Mouse (Mus musculus) lung, postnatal 0 days (tissue): Measurements from ENCODE around the gene Zmynd8. TPM values are rescaled to one million over a fixed set of nuclear protein-coding genes. Genes with fewer than 3 reads are reported as not detected.

Source experiments
- ATAC-seq: fragments of 200-750 bp; cut with Nextera tagmentation; 2 replicates; pipeline ENCODE4 v1.8.0; 2017; ENCODE audit warnings: moderate library complexity
- DNase-seq: peaks from one replicate; pipeline ENCODE4 v3.0.0-alpha.2; 2016; ENCODE audit warnings: low spot score
- H3K27ac ChIP-seq: fragments of 300-500 bp; sonication (generic); 2 replicates; pipeline ENCODE4 v1.5.1; 2014; ENCODE audit warnings: antibody characterized with exemption, mild to moderate bottlenecking, low read length, mixed read lengths
- H3K27me3 ChIP-seq: fragments of 300-500 bp; sonication (generic); replicated peaks from 2 replicates; pipeline ENCODE4 v1.6.1; 2014; ENCODE audit warnings: low read length, mixed read lengths; ENCODE audit not compliant: insufficient read depth
- H3K36me3 ChIP-seq: fragments of 300-500 bp; sonication (generic); 2 replicates; pipeline ENCODE4 v1.6.1; 2014; ENCODE audit warnings: low read length, mixed read lengths; ENCODE audit not compliant: insufficient read depth
- H3K4me1 ChIP-seq: fragments of 300-500 bp; sonication (generic); 2 replicates; pipeline ENCODE4 v1.6.1; 2014; ENCODE audit warnings: antibody characterized with exemption, low read depth, low read length, mixed read lengths; ENCODE audit not compliant: insufficient read depth
- H3K4me2 ChIP-seq: fragments of 300-500 bp; sonication (generic); replicated peaks from 2 replicates; pipeline ENCODE4 v1.6.1; 2014; ENCODE audit warnings: low read depth, mild to moderate bottlenecking, low read length, moderate library complexity, mixed read lengths
- H3K4me3 ChIP-seq: fragments of 300-500 bp; sonication (generic); 2 replicates; pipeline ENCODE4 v1.5.1; 2014; ENCODE audit warnings: low read depth, low read length
- H3K9ac ChIP-seq: fragments of 300-500 bp; sonication (generic); replicated peaks from 2 replicates; pipeline ENCODE4 v1.6.1; 2014; ENCODE audit warnings: low read depth, mild to moderate bottlenecking
- H3K9me3 ChIP-seq: fragments of 300-500 bp; sonication (generic); 2 replicates; pipeline ENCODE4 v1.6.1; 2016; ENCODE audit warnings: low read length, mixed read lengths
- CTCF ChIP-seq: IDR thresholded peaks from 2 replicates; pipeline ENCODE4 v1.5.1; 2016; ENCODE audit warnings: antibody characterized with exemption, mild to moderate bottlenecking
- EP300 ChIP-seq: IDR thresholded peaks from 2 replicates; pipeline ENCODE4 v1.6.1; 2016; ENCODE audit warnings: antibody characterized with exemption, mild to moderate bottlenecking, control low read depth
- WGBS: fragments of 180-500 bp; shearing (Covaris S2); extraction: QIAGEN DNeasy Blood & Tissue Kit; methylation state at CpG from one replicate; pipeline ENCODE4 v1.1.7; 2014; 5-methylcytosine and 5-hydroxymethylcytosine counted together
- polyA plus RNA-seq: library from polyadenylated mRNA; unstranded; fragments of >200 nt; fragmentation: Nextera tagmentation; extraction: Ambion mirVana; gene quantifications from 2 replicates; pipeline ENCODE4 v1.2.1, GENCODE M21; 2015

The Zmynd8 gene
- polyA plus RNA-seq, 1 experiment from 2014 or later: 32.1 TPM

DNA sequence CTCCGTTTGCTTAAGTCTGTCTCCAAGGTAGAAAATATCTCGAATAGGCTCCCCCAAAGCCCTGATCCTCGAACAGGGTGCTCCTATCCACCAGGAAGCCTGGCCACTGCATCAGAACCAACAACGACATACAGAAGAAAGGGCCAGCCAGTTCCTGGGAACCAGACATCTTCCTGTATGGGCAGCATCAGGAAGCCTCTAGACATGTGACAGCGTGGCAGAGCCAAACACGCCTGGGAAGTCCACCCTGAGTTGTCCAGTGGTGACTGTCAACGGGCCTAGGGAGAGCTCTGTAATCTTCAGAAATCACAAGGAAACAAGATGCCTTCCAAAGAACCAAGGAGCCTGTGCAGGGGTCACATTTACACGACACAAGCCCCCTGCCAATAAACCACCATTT is 52.0 kb downstream of the Zmynd8 start:
- peak overlapping the region; percentile 20; the same call in 1 of the 2 replicates for H3K27ac ChIP-seq
- H3K4me3 ChIP-seq: no peak overlapping the region
- H3K9ac ChIP-seq: no peak overlapping the region
- no peaks in the 10 kb centered on the region for H3K27me3 ChIP-seq
- TF ChIP-seq EP300: no peak
- TF ChIP-seq CTCF: no peak
- H3K36me3 ChIP-seq: peaks cover 12% of the 10 kb centered on the region
- H3K4me2 ChIP-seq: no peak overlapping the region
- DNase-seq: no peak
- 0 out of 2 replicates have a peak, but pooled peaks cover 4% of the 10 kb centered on the region for H3K4me1 ChIP-seq
- no peaks in the 10 kb centered on the region for H3K9me3 ChIP-seq
- ATAC-seq: peak; percentile 57
- WGBS: 67% methylated on average over 8 of the region's 8 CpGs

GRCm38 (mm10) chr2:165845490-165845889 is 53.3 kb downstream of the Zmynd8 start:
- DNase-seq (no peak), ATAC-seq (no peak)
- Histone ChIP-seq H3K4me1 (0 out of 2 replicates have a peak, but pooled peaks cover 4% of the 10 kb centered on the region), H3K27ac (no peak overlapping the region), H3K9ac (no peak overlapping the region), H3K9me3 (no peaks in the 10 kb centered on the region), H3K4me2 (no peak overlapping the region), H3K36me3 (peaks cover 16% of the 10 kb centered on the region), H3K27me3 (no peaks in the 10 kb centered on the region), H3K4me3 (no peak overlapping the region)
- 83% methylated on average over 22 of the region's 22 CpGs for WGBS
- TF ChIP-seq EP300: no peak
- TF ChIP-seq CTCF: no peak

GRCm38 (mm10) chr2:165843350-165843749 is 55.5 kb downstream of the Zmynd8 start:
- H3K27me3 ChIP-seq: no peaks in the 10 kb centered on the region
- H3K4me2 ChIP-seq: no peak overlapping the region
- no peaks in the 10 kb centered on the region for H3K9me3 ChIP-seq
- DNase-seq (peak; percentile 46), ATAC-seq (peak; percentile 58)
- TF ChIP-seq CTCF (no peak), EP300 (peak; percentile 64)
- no peak overlapping the region for H3K9ac ChIP-seq
- H3K36me3 ChIP-seq: peaks cover 22% of the 10 kb centered on the region
- no peak overlapping the region for H3K4me3 ChIP-seq
- H3K4me1 ChIP-seq: no peaks in the 10 kb centered on the region
- H3K27ac ChIP-seq: peak overlapping the region; percentile 57; the same call in 1 of the 2 replicates
- WGBS: 72% methylated on average over 6 of the region's 6 CpGs

DNA sequence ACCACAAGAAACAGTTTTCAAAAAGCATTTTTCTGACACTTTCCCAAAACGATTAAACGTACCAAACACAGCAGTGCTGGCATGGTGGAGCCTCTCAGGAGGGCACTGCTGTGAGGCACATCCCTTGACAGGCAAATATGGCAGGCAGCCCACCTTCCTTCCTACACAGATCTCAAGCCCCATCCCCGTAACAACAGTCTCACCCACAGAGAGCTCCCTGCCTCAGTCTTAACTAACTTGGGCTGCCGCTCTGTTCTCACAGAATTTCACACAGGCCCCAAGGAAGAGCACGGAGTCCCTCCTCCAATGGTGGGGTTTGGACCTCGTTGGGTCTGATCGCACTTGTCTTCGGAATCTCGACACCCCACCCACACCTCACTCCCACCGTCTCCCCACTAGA is 56.6 kb downstream of the Zmynd8 start:
- H3K4me1 ChIP-seq: no peaks in the 10 kb centered on the region
- H3K36me3 ChIP-seq: peaks cover 20% of the 10 kb centered on the region; the same call in 1 of the 2 replicates
- no peak for ATAC-seq
- no peak overlapping the region for H3K4me2 ChIP-seq
- no peak for DNase-seq
- H3K9me3 ChIP-seq: no peaks in the 10 kb centered on the region
- H3K4me3 ChIP-seq: no peak overlapping the region
- no peak overlapping the region for H3K27ac ChIP-seq
- no peaks in the 10 kb centered on the region for H3K27me3 ChIP-seq
- TF ChIP-seq EP300 (no peak), CTCF (no peak)
- WGBS: 92% methylated on average over 10 of the region's 10 CpGs
- no peak overlapping the region for H3K9ac ChIP-seq

- Histone ChIP-seq H3K9me3 (no peaks in the 10 kb centered on the region), H3K4me2 (no peak overlapping the region), H3K9ac (no peak overlapping the region), H3K27ac (no peak overlapping the region), H3K4me1 (no peaks in the 10 kb centered on the region), H3K4me3 (no peak overlapping the region), H3K36me3 (peaks cover 20% of the 10 kb centered on the region; the same call in 1 of the 2 replicates), H3K27me3 (no peaks in the 10 kb centered on the region)
- ATAC-seq (no peak), DNase-seq (no peak)
- no peak for TF ChIP-seq EP300
- no peak for TF ChIP-seq CTCF
- 75% methylated on average over 6 of the region's 6 CpGs for WGBS
Observed at GRCm38 (mm10) chr2:165841805-165842204, 57.0 kb downstream of the Zmynd8 start.

- Histone ChIP-seq H3K9ac (no peak overlapping the region), H3K9me3 (no peaks in the 10 kb centered on the region), H3K4me3 (no peak overlapping the region), H3K4me2 (no peak overlapping the region), H3K27me3 (no peaks in the 10 kb centered on the region), H3K36me3 (peaks cover 27% of the 10 kb centered on the region; the same call in 1 of the 2 replicates), H3K4me1 (no peaks in the 10 kb centered on the region), H3K27ac (no peak overlapping the region)
- WGBS: 94% methylated on average over 7 of the region's 7 CpGs
- ATAC-seq: no peak
- no peak for DNase-seq
- no peak for TF ChIP-seq EP300
- no peak for TF ChIP-seq CTCF
Observed at GRCm38 (mm10) chr2:165840852-165841251, 58.0 kb downstream of the Zmynd8 start.

GRCm38 (mm10) chr2:165839317-165839652 is 59.5 kb downstream of the Zmynd8 start:
- DNase-seq: no peak
- no peaks in the 10 kb centered on the region for H3K4me1 ChIP-seq
- no peak overlapping the region for H3K4me2 ChIP-seq
- no peak for TF ChIP-seq EP300
- no peak for TF ChIP-seq CTCF
- no peak for ATAC-seq
- no peak overlapping the region for H3K4me3 ChIP-seq
- no peak overlapping the region for H3K9ac ChIP-seq
- WGBS: 28% methylated on average over 2 of the region's 2 CpGs
- H3K36me3 ChIP-seq: peaks cover 27% of the 10 kb centered on the region; the same call in 1 of the 2 replicates
- no peaks in the 10 kb centered on the region for H3K9me3 ChIP-seq
- H3K27ac ChIP-seq: no peak overlapping the region
- H3K27me3 ChIP-seq: no peaks in the 10 kb centered on the region
